Mouse (Mus musculus) C2C12 (cell line): Measurements from ENCODE around the gene Rhobtb1.

ENCODE experiments used
- CEBPB ChIP-seq: IDR thresholded peaks from one replicate; pipeline ENCODE4 v1.6.1; 2011; ENCODE audit warnings: low read depth, mild to moderate bottlenecking, control low read depth, moderate library complexity
- CTCF ChIP-seq: IDR thresholded peaks from one replicate; pipeline ENCODE4 v1.5.1; 2011; ENCODE audit not compliant: control insufficient read depth, insufficient read depth, insufficient read length
- FOSL1 ChIP-seq: IDR thresholded peaks from one replicate; pipeline ENCODE4 v1.8.0; 2011; ENCODE audit warnings: mild to moderate bottlenecking, low read length; ENCODE audit not compliant: poor library complexity, insufficient read depth, severe bottlenecking

GRCm38 (mm10) chr10:69302667-69303066 lies 151.4 kb downstream of the Rhobtb1 start:
- no peak for TF ChIP-seq CTCF
- TF ChIP-seq FOSL1 = no peak
- TF ChIP-seq CEBPB = no peak
